Mouse (Mus musculus): ENCODE data around the gene Lamb3.

DNA sequence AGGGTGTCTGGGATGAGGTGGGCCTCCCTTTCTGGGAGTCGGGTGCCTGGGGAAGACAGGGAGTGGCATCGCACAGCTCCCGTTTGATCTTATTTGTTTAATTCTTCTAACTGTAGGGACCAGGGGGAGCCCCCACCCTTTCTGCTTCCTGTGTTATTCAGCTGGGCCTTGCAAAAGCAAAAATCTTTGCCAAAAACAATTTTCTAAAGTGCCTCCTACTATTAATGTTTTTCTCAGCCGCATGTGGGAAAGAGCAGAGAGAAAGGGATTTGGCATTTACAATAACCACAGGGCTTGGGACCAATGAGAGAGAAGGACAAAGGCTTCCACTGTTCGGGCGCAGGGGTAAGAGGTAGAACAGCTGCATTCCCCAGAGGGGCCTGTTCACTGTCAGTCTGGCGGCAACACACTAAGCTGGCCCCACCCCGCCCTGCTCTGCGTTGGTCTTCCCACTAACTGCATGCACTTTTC lies 18.3 kb upstream of the Lamb3 start:
- TF ChIP-seq POLR2A (IDR thresholded peaks at IDR 0.05; ENCODE audit: insufficient read depth, low read depth, low read length) (no peak), CTCF (IDR thresholded peaks at IDR 0.05; ENCODE audit: insufficient read depth, low read depth, low read length) (no peak)

Measured in olfactory bulb, adult 2 months (tissue).